Mouse (Mus musculus) right cerebral cortex, adult 18-20 months (tissue): ENCODE data around the gene Rpl36.
"Not testable (repeated sequence)": the region's sequence is repeated elsewhere in the genome, so short reads cannot be mapped to it uniquely, and the experiment has no call there.

Experiments
- DNase-seq: peaks from one replicate; pipeline ENCODE4 v3.0.0; 2022; ENCODE audit warnings: mixed read lengths

Rpl36 gene

GRCm38 (mm10) chr17:56609452-56610171 lies 3.6 kb upstream of the Rpl36 start, which contains the start of gene 2410015M20Rik:
Gene 2410015M20Rik, minus strand, starts transcription at chr17:56609771.
- DNase-seq = peak; percentile 98

GRCm38 (mm10) chr17:56611323-56611722 lies 1.9 kb upstream of the Rpl36 start:
- DNase-seq = no peak

- peak; percentile 20 for DNase-seq
These were observed 1.2 kb upstream of the Rpl36 start for GRCm38 (mm10) chr17:56611861-56612564.

- DNase-seq = not testable (repeated sequence)
These were observed 664 bp upstream of the Rpl36 start for GRCm38 (mm10) chr17:56612565-56612939.

- peak; percentile 44 for DNase-seq
These were observed 677 bp downstream of the Rpl36 start for GRCm38 (mm10) chr17:56613893-56614292.

GRCm38 (mm10) chr17:56614391-56615135 lies 1.3 kb downstream of the Rpl36 start:
- DNase-seq = no peak

- no peak for DNase-seq
These were observed 2.0 kb downstream of the Rpl36 start for GRCm38 (mm10) chr17:56615136-56615784.

- DNase-seq = no peak
These were observed 2.6 kb downstream of the Rpl36 start for GRCm38 (mm10) chr17:56615792-56616191.

- DNase-seq = no peak
These were observed 3.5 kb downstream of the Rpl36 start for GRCm38 (mm10) chr17:56616725-56617124.

- no peak for DNase-seq
These were observed 4.4 kb downstream of the Rpl36 start for GRCm38 (mm10) chr17:56617628-56618027.

- no peak for DNase-seq
These were observed 12.3 kb downstream of the Rpl36 start for GRCm38 (mm10) chr17:56625495-56625894.

GRCm38 (mm10) chr17:56626260-56626659 lies 13.0 kb downstream of the Rpl36 start:
- DNase-seq = no peak

- DNase-seq = peak; percentile 96
These were observed 13.7 kb downstream of the Rpl36 start, which contains the start of gene Lonp1 for GRCm38 (mm10) chr17:56626754-56627470. Gene Lonp1, minus strand, starts transcription at chr17:56626887.

- no peak for DNase-seq
These were observed 14.5 kb downstream of the Rpl36 start, which contains the start of gene Catsperd for GRCm38 (mm10) chr17:56627530-56628277. Gene Catsperd, plus strand, starts transcription at chr17:56628143.

GRCm38 (mm10) chr17:56629800-56630781 lies 16.9 kb downstream of the Rpl36 start:
- DNase-seq = not testable (repeated sequence)

- no peak for DNase-seq
These were observed 18.6 kb downstream of the Rpl36 start for GRCm38 (mm10) chr17:56631807-56632206.

- DNase-seq = no peak
These were observed 20.8 kb downstream of the Rpl36 start for GRCm38 (mm10) chr17:56634023-56634422.

GRCm38 (mm10) chr17:56643237-56643636 lies 30.0 kb downstream of the Rpl36 start:
- DNase-seq = no peak

GRCm38 (mm10) chr17:56647546-56647945 lies 34.3 kb downstream of the Rpl36 start:
- no peak for DNase-seq

- DNase-seq = no peak
These were observed 38.6 kb downstream of the Rpl36 start for GRCm38 (mm10) chr17:56651801-56652200.
